Mouse (Mus musculus): Measurements from ENCODE around the gene Rgs4.

GRCm38 (mm10) chr1:169737231-169737630, 10.2 kb downstream of the Rgs4 start:
- TF ChIP-seq CTCF (IDR thresholded peaks at IDR 0.05; ENCODE audit: extremely low read depth, insufficient read length, insufficient replicate concordance, low read depth, low read length) (no peak), POLR2A (IDR thresholded peaks at IDR 0.05; ENCODE audit: low read depth, low read length) (no peak)

Data from small intestine, adult 2 months (tissue).